Mouse (Mus musculus): ENCODE measurements around the gene Actc1. TPM values are rescaled to one million over a fixed set of nuclear protein-coding genes. Genes with fewer than 3 reads are reported as not detected.

The Actc1 gene
- polyA plus RNA-seq, 1 experiment from 2014 or later, result 12.3 TPM

- no peak overlapping the region for H3K27ac ChIP-seq (ENCODE audit: low read depth, low read length)
- H3K9me3 ChIP-seq (ENCODE audit: control insufficient read depth, low read length), result no peaks in the 10 kb centered on the region
- no peak; the same call in 1 of the 2 replicates for ATAC-seq (ENCODE audit: low FRiP score, low TSS enrichment)
- H3K36me3 ChIP-seq (ENCODE audit: control insufficient read depth, insufficient read depth, low read length), result no peaks in the 10 kb centered on the region
- no peaks in the 10 kb centered on the region for H3K4me1 ChIP-seq (ENCODE audit: control insufficient read depth, insufficient read depth, low read length)
- H3K9ac ChIP-seq (ENCODE audit: low read depth, low read length), result no peak overlapping the region
- no peak overlapping the region for H3K4me2 ChIP-seq (replicated peaks; ENCODE audit: low read depth, low read length)
- no peak overlapping the region for H3K4me3 ChIP-seq (ENCODE audit: low read length)
- WGBS, result 23% methylated on average over 10 of the region's 10 CpGs
- H3K27me3 ChIP-seq (ENCODE audit: control insufficient read depth, insufficient read depth, low read length), result no peaks in the 10 kb centered on the region
These were observed 4.0 kb upstream of the Actc1 start for GRCm38 (mm10) chr2:114057303-114057853.

DNA sequence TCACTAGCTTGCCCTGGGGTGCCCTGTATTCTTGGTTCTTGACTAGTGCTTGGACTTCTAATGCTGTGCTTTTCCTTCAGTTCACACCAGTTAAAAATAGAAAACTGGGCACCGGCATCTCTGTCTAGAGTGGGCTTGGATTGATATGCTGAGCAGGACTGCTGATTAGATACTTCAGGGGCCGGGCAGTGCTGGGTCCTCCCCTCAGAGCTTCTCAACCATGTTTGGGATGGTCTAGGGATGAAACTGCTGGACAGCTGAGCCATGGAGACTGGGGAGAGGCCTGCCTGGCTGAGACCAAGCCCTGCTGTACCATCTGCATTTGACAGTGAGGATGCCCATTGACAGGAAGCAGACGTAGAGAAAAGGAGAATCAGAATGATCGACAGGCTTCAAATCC is 781 bp upstream of the Actc1 start:
- Histone ChIP-seq H3K27ac (ENCODE audit: low read depth, low read length) (no peak overlapping the region), H3K36me3 (ENCODE audit: control insufficient read depth, insufficient read depth, low read length) (no peaks in the 10 kb centered on the region), H3K4me2 (replicated peaks; ENCODE audit: low read depth, low read length) (no peak overlapping the region), H3K4me1 (ENCODE audit: control insufficient read depth, insufficient read depth, low read length) (no peaks in the 10 kb centered on the region), H3K9ac (ENCODE audit: low read depth, low read length) (no peak overlapping the region), H3K4me3 (ENCODE audit: low read length) (no peak overlapping the region), H3K9me3 (ENCODE audit: control insufficient read depth, low read length) (no peaks in the 10 kb centered on the region), H3K27me3 (ENCODE audit: control insufficient read depth, insufficient read depth, low read length) (no peaks in the 10 kb centered on the region)
- ATAC-seq (ENCODE audit: low FRiP score, low TSS enrichment), result no peak
- 85% methylated on average over 4 of the region's 4 CpGs for WGBS

DNA sequence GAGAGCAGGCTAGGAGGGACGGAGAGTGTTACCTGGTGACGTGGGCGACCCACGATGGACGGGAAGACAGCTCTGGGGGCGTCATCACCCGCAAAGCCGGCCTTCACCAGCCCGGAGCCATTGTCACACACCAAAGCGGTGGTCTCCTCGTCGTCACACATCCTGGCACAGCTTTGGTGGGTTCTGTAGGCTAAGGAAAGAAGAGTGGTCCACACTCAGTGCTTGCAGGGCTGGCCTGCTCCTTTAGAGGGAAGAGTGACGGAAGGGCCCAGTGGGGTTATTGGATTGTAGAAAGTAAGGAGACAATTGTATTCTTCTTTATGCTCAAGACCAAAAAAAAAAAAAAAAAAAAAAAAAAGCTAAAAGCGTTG is 1.5 kb downstream of the Actc1 start:
- no peak overlapping the region for H3K27ac ChIP-seq (ENCODE audit: low read depth, low read length)
- H3K36me3 ChIP-seq (ENCODE audit: control insufficient read depth, insufficient read depth, low read length), result no peaks in the 10 kb centered on the region
- 91% methylated on average over 14 of the region's 14 CpGs for WGBS
- no peaks in the 10 kb centered on the region for H3K4me1 ChIP-seq (ENCODE audit: control insufficient read depth, insufficient read depth, low read length)
- no peak overlapping the region for H3K4me2 ChIP-seq (replicated peaks; ENCODE audit: low read depth, low read length)
- H3K9ac ChIP-seq (ENCODE audit: low read depth, low read length), result no peak overlapping the region
- no peaks in the 10 kb centered on the region for H3K27me3 ChIP-seq (ENCODE audit: control insufficient read depth, insufficient read depth, low read length)
- H3K9me3 ChIP-seq (ENCODE audit: control insufficient read depth, low read length), result no peaks in the 10 kb centered on the region
- H3K4me3 ChIP-seq (ENCODE audit: low read length), result no peak overlapping the region
- no peak for ATAC-seq (ENCODE audit: low FRiP score, low TSS enrichment)

GRCm38 (mm10) chr2:114051111-114051870 is 2.1 kb downstream of the Actc1 start:
- no peaks in the 10 kb centered on the region for H3K4me1 ChIP-seq (ENCODE audit: control insufficient read depth, insufficient read depth, low read length)
- H3K4me3 ChIP-seq (ENCODE audit: low read length), result no peak overlapping the region
- no peaks in the 10 kb centered on the region for H3K36me3 ChIP-seq (ENCODE audit: control insufficient read depth, insufficient read depth, low read length)
- no peak for ATAC-seq (ENCODE audit: low FRiP score, low TSS enrichment)
- no peaks in the 10 kb centered on the region for H3K27me3 ChIP-seq (ENCODE audit: control insufficient read depth, insufficient read depth, low read length)
- 89% methylated on average over 7 of the region's 7 CpGs for WGBS
- no peak overlapping the region for H3K9ac ChIP-seq (ENCODE audit: low read depth, low read length)
- no peak overlapping the region for H3K27ac ChIP-seq (ENCODE audit: low read depth, low read length)
- H3K4me2 ChIP-seq (replicated peaks; ENCODE audit: low read depth, low read length), result no peak overlapping the region
- no peaks in the 10 kb centered on the region for H3K9me3 ChIP-seq (ENCODE audit: control insufficient read depth, low read length)

- ATAC-seq (ENCODE audit: low FRiP score, low TSS enrichment), result no peak
- H3K4me3 ChIP-seq (ENCODE audit: low read length), result no peak overlapping the region
- WGBS, result 92% methylated on average over 7 of the region's 7 CpGs
- no peaks in the 10 kb centered on the region for H3K27me3 ChIP-seq (ENCODE audit: control insufficient read depth, insufficient read depth, low read length)
- no peak overlapping the region for H3K4me2 ChIP-seq (replicated peaks; ENCODE audit: low read depth, low read length)
- no peak overlapping the region for H3K9ac ChIP-seq (ENCODE audit: low read depth, low read length)
- H3K36me3 ChIP-seq (ENCODE audit: control insufficient read depth, insufficient read depth, low read length), result no peaks in the 10 kb centered on the region
- no peaks in the 10 kb centered on the region for H3K4me1 ChIP-seq (ENCODE audit: control insufficient read depth, insufficient read depth, low read length)
- H3K27ac ChIP-seq (ENCODE audit: low read depth, low read length), result no peak overlapping the region
- no peaks in the 10 kb centered on the region for H3K9me3 ChIP-seq (ENCODE audit: control insufficient read depth, low read length)
These were observed 3.2 kb downstream of the Actc1 start for GRCm38 (mm10) chr2:114050150-114050549.

DNA sequence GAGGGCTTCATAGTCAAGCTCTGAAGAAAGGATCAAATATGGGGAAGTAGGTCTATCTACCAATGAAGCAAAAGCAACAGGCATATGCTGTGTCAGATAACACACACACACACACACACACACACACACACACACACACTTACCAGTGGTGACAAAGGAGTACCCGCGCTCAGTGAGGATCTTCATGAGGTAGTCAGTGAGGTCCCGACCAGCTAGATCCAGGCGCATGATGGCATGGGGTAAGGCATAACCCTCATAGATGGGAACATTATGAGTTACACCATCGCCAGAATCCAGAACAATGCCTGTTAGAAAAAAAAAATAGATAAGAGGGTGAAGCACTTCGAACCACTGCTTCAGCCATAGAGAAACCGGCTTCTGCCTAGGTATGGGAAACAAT is 4.0 kb downstream of the Actc1 start:
- no peaks in the 10 kb centered on the region for H3K9me3 ChIP-seq (ENCODE audit: control insufficient read depth, low read length)
- 91% methylated on average over 7 of the region's 7 CpGs for WGBS
- no peak overlapping the region for H3K27ac ChIP-seq (ENCODE audit: low read depth, low read length)
- no peaks in the 10 kb centered on the region for H3K27me3 ChIP-seq (ENCODE audit: control insufficient read depth, insufficient read depth, low read length)
- no peak overlapping the region for H3K4me3 ChIP-seq (ENCODE audit: low read length)
- no peak overlapping the region for H3K4me2 ChIP-seq (replicated peaks; ENCODE audit: low read depth, low read length)
- H3K9ac ChIP-seq (ENCODE audit: low read depth, low read length), result no peak overlapping the region
- no peak for ATAC-seq (ENCODE audit: low FRiP score, low TSS enrichment)
- H3K4me1 ChIP-seq (ENCODE audit: control insufficient read depth, insufficient read depth, low read length), result no peaks in the 10 kb centered on the region
- no peaks in the 10 kb centered on the region for H3K36me3 ChIP-seq (ENCODE audit: control insufficient read depth, insufficient read depth, low read length)

DNA sequence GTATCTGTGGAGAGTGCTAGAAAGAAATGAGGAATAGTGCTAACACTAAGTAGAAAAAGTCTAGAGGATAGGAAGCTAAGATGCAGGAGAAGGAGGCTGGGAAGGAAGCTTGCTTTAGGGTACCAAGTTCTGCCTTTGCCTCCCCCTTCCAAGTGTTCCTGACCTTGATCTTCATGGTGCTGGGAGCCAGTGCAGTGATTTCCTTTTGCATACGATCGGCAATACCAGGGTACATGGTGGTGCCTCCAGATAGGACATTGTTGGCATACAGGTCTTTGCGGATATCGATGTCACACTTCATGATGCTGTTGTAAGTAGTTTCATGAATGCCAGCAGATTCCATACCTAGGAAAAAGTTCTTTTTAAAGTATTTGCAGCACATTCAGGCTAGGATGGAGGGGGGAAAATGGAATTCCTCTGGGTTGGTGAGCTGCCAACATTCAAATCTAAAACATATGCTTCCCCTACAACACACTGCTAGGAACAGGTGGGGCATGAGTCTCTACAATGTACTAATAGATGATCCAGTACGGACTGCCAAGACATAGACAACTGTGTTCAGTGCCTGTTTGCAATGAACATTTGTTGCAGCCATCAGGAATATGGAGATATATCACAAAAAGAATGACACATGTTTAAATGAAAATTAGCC is 5.3 kb downstream of the Actc1 start:
- no peaks in the 10 kb centered on the region for H3K4me1 ChIP-seq (ENCODE audit: control insufficient read depth, insufficient read depth, low read length)
- H3K27ac ChIP-seq (ENCODE audit: low read depth, low read length), result no peak overlapping the region
- no peak for ATAC-seq (ENCODE audit: low FRiP score, low TSS enrichment)
- no peak overlapping the region for H3K9ac ChIP-seq (ENCODE audit: low read depth, low read length)
- 91% methylated on average over 5 of the region's 5 CpGs for WGBS
- H3K4me2 ChIP-seq (replicated peaks; ENCODE audit: low read depth, low read length), result no peak overlapping the region
- no peaks in the 10 kb centered on the region for H3K9me3 ChIP-seq (ENCODE audit: control insufficient read depth, low read length)
- no peaks in the 10 kb centered on the region for H3K36me3 ChIP-seq (ENCODE audit: control insufficient read depth, insufficient read depth, low read length)
- no peak overlapping the region for H3K4me3 ChIP-seq (ENCODE audit: low read length)
- no peaks in the 10 kb centered on the region for H3K27me3 ChIP-seq (ENCODE audit: control insufficient read depth, insufficient read depth, low read length)

- Histone ChIP-seq H3K4me3 (ENCODE audit: low read length) (no peak overlapping the region), H3K4me2 (replicated peaks; ENCODE audit: low read depth, low read length) (no peak overlapping the region), H3K9ac (ENCODE audit: low read depth, low read length) (no peak overlapping the region), H3K9me3 (ENCODE audit: control insufficient read depth, low read length) (no peaks in the 10 kb centered on the region), H3K4me1 (ENCODE audit: control insufficient read depth, insufficient read depth, low read length) (no peaks in the 10 kb centered on the region), H3K36me3 (ENCODE audit: control insufficient read depth, insufficient read depth, low read length) (no peaks in the 10 kb centered on the region), H3K27me3 (ENCODE audit: control insufficient read depth, insufficient read depth, low read length) (no peaks in the 10 kb centered on the region), H3K27ac (ENCODE audit: low read depth, low read length) (no peak overlapping the region)
- 90% methylated on average over 5 of the region's 5 CpGs for WGBS
- no peak for ATAC-seq (ENCODE audit: low FRiP score, low TSS enrichment)
These were observed 7.1 kb downstream of the Actc1 start for GRCm38 (mm10) chr2:114046151-114046664.

DNA sequence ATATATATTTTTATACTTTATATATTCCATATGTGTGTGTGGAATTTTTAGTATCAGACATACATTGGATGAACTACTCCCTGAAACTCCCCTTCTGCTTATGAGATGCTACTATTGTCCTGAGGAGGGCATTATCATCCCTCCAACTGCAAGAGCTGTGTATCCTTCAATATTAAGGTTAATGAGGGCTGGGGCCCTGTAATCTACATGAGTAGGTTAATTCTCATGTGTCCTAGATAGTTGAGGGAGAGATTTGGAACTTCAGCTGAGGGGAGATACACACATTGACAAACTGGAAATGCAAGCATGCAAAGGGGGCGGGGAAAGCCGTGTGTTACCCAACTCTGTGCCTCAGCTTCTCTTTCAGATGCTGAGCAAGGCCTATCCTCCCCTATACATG is 15.4 kb downstream of the Actc1 start:
- Histone ChIP-seq H3K4me1 (ENCODE audit: control insufficient read depth, insufficient read depth, low read length) (no peaks in the 10 kb centered on the region), H3K27ac (ENCODE audit: low read depth, low read length) (no peak overlapping the region), H3K4me3 (ENCODE audit: low read length) (no peak overlapping the region), H3K4me2 (replicated peaks; ENCODE audit: low read depth, low read length) (no peak overlapping the region), H3K36me3 (ENCODE audit: control insufficient read depth, insufficient read depth, low read length) (no peaks in the 10 kb centered on the region), H3K9me3 (ENCODE audit: control insufficient read depth, low read length) (no peaks in the 10 kb centered on the region), H3K27me3 (ENCODE audit: control insufficient read depth, insufficient read depth, low read length) (no peaks in the 10 kb centered on the region), H3K9ac (ENCODE audit: low read depth, low read length) (no peak overlapping the region)
- WGBS, result 65% methylated on average over 2 of the region's 2 CpGs
- no peak for ATAC-seq (ENCODE audit: low FRiP score, low TSS enrichment)

All from kidney, embryonic 14.5 days (tissue).